Mouse (Mus musculus): Measurements from ENCODE around the gene Ufsp1. TPM values are rescaled to one million over a fixed set of nuclear protein-coding genes. Genes with fewer than 3 reads are reported as not detected.

Gene Ufsp1
- polyA plus RNA-seq, 1 experiment: 1.8 TPM

GRCm38 (mm10) chr5:137330910-137331309 lies 36.5 kb downstream of the Ufsp1 start:
- Histone ChIP-seq H3K27ac (ENCODE audit: insufficient read depth, low read depth, low read length) (peak overlapping the region; percentile 13; the same call in 1 of the 2 replicates), H3K4me1 (ENCODE audit: control insufficient read depth, insufficient read depth, low read length) (peaks cover 23% of the 10 kb centered on the region), H3K4me3 (ENCODE audit: insufficient read depth, low read length) (no peak overlapping the region)
- TF ChIP-seq CTCF (IDR thresholded peaks at IDR 0.05; ENCODE audit: low read depth, low read length) (no peak), POLR2A (IDR thresholded peaks at IDR 0.05; ENCODE audit: borderline replicate concordance, low read depth, low read length) (no peak)

GRCm38 (mm10) chr5:137332857-137333511 lies 38.6 kb downstream of the Ufsp1 start:
- TF ChIP-seq POLR2A (IDR thresholded peaks at IDR 0.05; ENCODE audit: borderline replicate concordance, low read depth, low read length) (no peak), CTCF (IDR thresholded peaks at IDR 0.05; ENCODE audit: low read depth, low read length) (no peak)
- Histone ChIP-seq H3K4me1 (ENCODE audit: control insufficient read depth, insufficient read depth, low read length) (peaks cover 27% of the 10 kb centered on the region), H3K4me3 (ENCODE audit: insufficient read depth, low read length) (peak overlapping the region; percentile 60), H3K27ac (ENCODE audit: insufficient read depth, low read depth, low read length) (peak overlapping the region; percentile 53)

- Histone ChIP-seq H3K4me1 (ENCODE audit: control insufficient read depth, insufficient read depth, low read length) (peaks cover 27% of the 10 kb centered on the region), H3K27ac (ENCODE audit: insufficient read depth, low read depth, low read length) (peak within 1 kb of the TSS; percentile 53)
- peak; percentile 44 for TF ChIP-seq CTCF (IDR thresholded peaks at IDR 0.05; ENCODE audit: low read depth, low read length)
- TF ChIP-seq POLR2A (IDR thresholded peaks at IDR 0.05; ENCODE audit: borderline replicate concordance, low read depth, low read length): no peak
Observed at GRCm38 (mm10) chr5:137333512-137334174, 39.2 kb downstream of the Ufsp1 start, which contains the start of gene Slc12a9. TSS of gene Slc12a9 (minus strand) at chr5:137333597.

GRCm38 (mm10) chr5:137334317-137334716 lies 39.9 kb downstream of the Ufsp1 start:
- H3K4me1 ChIP-seq (ENCODE audit: control insufficient read depth, insufficient read depth, low read length): peaks cover 29% of the 10 kb centered on the region
- no peak for TF ChIP-seq CTCF (IDR thresholded peaks at IDR 0.05; ENCODE audit: low read depth, low read length)
- TF ChIP-seq POLR2A (IDR thresholded peaks at IDR 0.05; ENCODE audit: borderline replicate concordance, low read depth, low read length): no peak
- H3K4me3 ChIP-seq (ENCODE audit: insufficient read depth, low read length): 0 out of 2 replicates have a peak overlapping the region, but pooled peaks have one; percentile 60
- H3K27ac ChIP-seq (ENCODE audit: insufficient read depth, low read depth, low read length): no peak overlapping the region

More at GRCm38 (mm10) chr5:137333512-137334174, 39.2 kb downstream of the Ufsp1 start, which contains the start of gene Slc12a9:
- H3K4me3 ChIP-seq (ENCODE audit: insufficient read depth, low read length): peak within 1 kb of the TSS; percentile 60

- no peak overlapping the region for H3K4me3 ChIP-seq (ENCODE audit: insufficient read depth, low read length)
- TF ChIP-seq POLR2A (IDR thresholded peaks at IDR 0.05; ENCODE audit: borderline replicate concordance, low read depth, low read length): no peak
- no peak for TF ChIP-seq CTCF (IDR thresholded peaks at IDR 0.05; ENCODE audit: low read depth, low read length)
- peaks cover 29% of the 10 kb centered on the region for H3K4me1 ChIP-seq (ENCODE audit: control insufficient read depth, insufficient read depth, low read length)
- no peak overlapping the region for H3K27ac ChIP-seq (ENCODE audit: insufficient read depth, low read depth, low read length)
Observed at GRCm38 (mm10) chr5:137335066-137335465, 40.6 kb downstream of the Ufsp1 start.

GRCm38 (mm10) chr5:137337190-137337589 lies 42.8 kb downstream of the Ufsp1 start:
- no peak for TF ChIP-seq POLR2A (IDR thresholded peaks at IDR 0.05; ENCODE audit: borderline replicate concordance, low read depth, low read length)
- TF ChIP-seq CTCF (IDR thresholded peaks at IDR 0.05; ENCODE audit: low read depth, low read length): no peak
- Histone ChIP-seq H3K4me1 (ENCODE audit: control insufficient read depth, insufficient read depth, low read length) (peaks cover 14% of the 10 kb centered on the region), H3K4me3 (ENCODE audit: insufficient read depth, low read length) (no peak overlapping the region), H3K27ac (ENCODE audit: insufficient read depth, low read depth, low read length) (no peak overlapping the region)

- peak overlapping the region; percentile 48; the same call in 1 of the 2 replicates for H3K27ac ChIP-seq (ENCODE audit: insufficient read depth, low read depth, low read length)
- H3K4me1 ChIP-seq (ENCODE audit: control insufficient read depth, insufficient read depth, low read length): peaks cover 10% of the 10 kb centered on the region; the same call in 1 of the 2 replicates
- peak overlapping the region; percentile 60 for H3K4me3 ChIP-seq (ENCODE audit: insufficient read depth, low read length)
- TF ChIP-seq CTCF (IDR thresholded peaks at IDR 0.05; ENCODE audit: low read depth, low read length) (no peak), POLR2A (IDR thresholded peaks at IDR 0.05; ENCODE audit: borderline replicate concordance, low read depth, low read length) (no peak)
Observed at GRCm38 (mm10) chr5:137338256-137338655, 43.8 kb downstream of the Ufsp1 start.

- TF ChIP-seq CTCF (IDR thresholded peaks at IDR 0.05; ENCODE audit: low read depth, low read length): no peak
- TF ChIP-seq POLR2A (IDR thresholded peaks at IDR 0.05; ENCODE audit: borderline replicate concordance, low read depth, low read length): no peak
- H3K4me3 ChIP-seq (ENCODE audit: insufficient read depth, low read length): peak overlapping the region; percentile 60
Observed at GRCm38 (mm10) chr5:137338663-137339289, 44.3 kb downstream of the Ufsp1 start.

GRCm38 (mm10) chr5:137339290-137339979 lies 45.0 kb downstream of the Ufsp1 start:
- TF ChIP-seq POLR2A (IDR thresholded peaks at IDR 0.05; ENCODE audit: borderline replicate concordance, low read depth, low read length) (no peak), CTCF (IDR thresholded peaks at IDR 0.05; ENCODE audit: low read depth, low read length) (no peak)
- Histone ChIP-seq H3K4me1 (ENCODE audit: control insufficient read depth, insufficient read depth, low read length) (peaks cover 7% of the 10 kb centered on the region; the same call in 1 of the 2 replicates), H3K4me3 (ENCODE audit: insufficient read depth, low read length) (no peak overlapping the region), H3K27ac (ENCODE audit: insufficient read depth, low read depth, low read length) (no peak overlapping the region)

More at GRCm38 (mm10) chr5:137338663-137339289, 44.3 kb downstream of the Ufsp1 start:
- H3K4me1 ChIP-seq (ENCODE audit: control insufficient read depth, insufficient read depth, low read length): peaks cover 10% of the 10 kb centered on the region; the same call in 1 of the 2 replicates
- H3K27ac ChIP-seq (ENCODE audit: insufficient read depth, low read depth, low read length): peak overlapping the region; percentile 48; the same call in 1 of the 2 replicates

All from bone marrow macrophage, adult 2 months (primary cell).